Mouse (Mus musculus): ENCODE measurements around the gene Ddx49.

Ddx49 gene

DNA sequence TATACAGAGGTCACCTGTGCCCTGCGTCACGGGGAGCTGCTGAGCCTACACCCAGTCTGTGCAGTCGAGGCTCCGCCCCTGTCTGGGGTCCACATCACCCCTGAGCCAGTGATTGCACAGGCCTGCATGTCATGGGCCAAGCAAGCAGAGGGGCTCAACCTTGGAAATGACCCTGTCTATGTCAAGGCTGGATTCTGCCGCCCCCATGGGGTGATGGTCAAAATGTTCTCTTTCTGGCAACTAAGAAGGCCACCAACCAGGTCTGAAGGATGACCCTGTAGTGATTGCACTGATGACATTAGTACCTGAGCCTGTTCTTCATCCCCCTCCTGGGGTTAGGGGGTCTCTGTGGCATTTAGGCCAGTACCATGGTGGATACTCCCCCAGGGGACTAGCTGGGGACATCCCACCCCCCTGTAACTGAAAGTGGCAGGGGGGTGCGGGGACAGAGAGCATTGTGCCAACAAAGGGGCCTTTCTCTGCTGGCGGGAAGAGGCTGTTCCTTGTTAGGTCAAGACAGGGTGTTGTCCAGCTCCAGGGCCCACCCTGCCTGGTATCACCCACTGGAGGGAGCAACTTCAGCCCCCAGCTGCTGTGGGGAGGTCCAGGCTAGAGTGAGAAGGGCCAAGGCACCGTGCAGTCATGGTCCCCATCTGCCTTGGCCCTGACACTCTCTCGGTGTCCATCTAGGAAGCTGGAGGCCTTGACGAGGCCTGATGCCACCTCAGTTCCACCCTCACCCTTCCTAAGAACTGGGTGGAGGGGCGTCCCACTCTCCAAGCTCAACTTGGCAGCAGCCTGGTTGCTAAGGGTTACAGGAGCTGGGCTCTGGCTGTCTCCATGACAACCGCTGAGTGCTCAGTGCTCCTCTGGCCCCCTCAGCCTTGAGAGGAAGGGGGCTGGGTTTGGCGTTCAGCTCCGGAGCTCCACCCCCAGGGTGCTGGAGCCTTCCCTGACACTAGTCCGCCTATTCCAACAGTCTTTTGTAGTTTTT lies 14.5 kb upstream of the Ddx49 start:
- in situ Hi-C loops (cut with MboI, MseI) = no loop called here

DNA sequence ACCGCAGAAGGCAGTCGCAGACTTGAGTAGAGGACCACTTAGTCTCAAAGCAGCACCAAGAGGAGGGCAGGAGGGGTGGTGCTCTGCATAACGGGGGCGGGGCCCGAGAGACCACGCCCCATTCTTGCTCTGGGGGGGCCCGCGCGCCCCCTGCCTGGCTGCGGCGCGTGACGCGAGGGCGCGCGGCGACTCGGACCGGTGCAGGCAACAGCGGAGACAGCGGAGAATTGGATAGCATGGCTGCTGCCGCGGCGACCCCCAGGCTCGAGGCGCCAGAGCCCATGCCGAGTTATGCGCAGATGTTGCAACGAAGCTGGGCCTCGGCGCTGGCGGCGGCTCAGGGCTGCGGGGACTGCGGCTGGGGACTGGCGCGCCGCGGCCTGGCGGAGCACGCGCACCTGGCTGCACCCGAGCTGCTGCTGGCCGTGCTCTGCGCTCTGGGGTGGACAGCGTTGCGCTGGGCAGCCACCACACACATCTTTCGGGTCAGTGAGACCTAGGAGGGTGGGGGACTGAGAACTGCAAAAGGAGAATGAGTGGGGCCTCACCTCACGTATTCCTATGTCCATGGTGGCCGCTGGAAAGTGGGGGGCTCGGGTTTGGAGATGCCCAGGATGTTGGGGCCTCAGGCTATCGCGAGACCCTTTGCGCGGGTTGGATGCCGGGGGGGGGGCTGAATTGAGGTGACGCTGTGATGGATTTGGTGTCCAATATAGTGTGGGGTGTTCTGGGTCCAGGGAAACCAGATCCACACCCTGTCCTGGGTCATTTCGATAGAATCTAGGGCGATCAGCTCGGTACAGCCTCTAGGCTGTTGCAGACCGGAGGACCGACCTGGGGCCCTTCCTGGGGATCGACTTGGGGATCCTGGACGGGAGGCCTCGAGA lies 13.6 kb upstream of the Ddx49 start, which contains the start of gene Cers1:
TSS of gene Cers1 (plus strand) at position 152 of the 887 bp plus-strand sequence.
- in situ Hi-C loops (cut with MboI, MseI) = no loop called here

DNA sequence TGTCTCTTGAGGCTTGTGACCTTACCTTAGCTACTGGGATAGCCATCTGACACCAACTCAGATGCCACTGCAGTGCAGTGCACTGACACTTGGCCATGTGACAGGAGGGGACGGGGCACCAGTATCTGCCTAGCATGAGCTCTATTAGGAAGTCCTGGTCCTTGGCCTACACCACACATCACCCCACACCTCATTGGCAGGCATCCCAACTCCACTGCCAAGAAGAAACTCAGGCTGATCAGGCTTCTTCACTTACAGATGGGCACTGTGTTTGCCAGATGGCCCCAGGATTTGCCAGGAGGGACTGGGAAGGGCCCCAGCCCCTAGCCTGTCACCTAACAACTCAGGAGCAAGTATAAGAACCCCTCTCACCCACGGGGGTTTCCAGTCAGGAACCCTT lies 11.1 kb upstream of the Ddx49 start:
- in situ Hi-C loops (cut with MboI, MseI) = no loop called here

DNA sequence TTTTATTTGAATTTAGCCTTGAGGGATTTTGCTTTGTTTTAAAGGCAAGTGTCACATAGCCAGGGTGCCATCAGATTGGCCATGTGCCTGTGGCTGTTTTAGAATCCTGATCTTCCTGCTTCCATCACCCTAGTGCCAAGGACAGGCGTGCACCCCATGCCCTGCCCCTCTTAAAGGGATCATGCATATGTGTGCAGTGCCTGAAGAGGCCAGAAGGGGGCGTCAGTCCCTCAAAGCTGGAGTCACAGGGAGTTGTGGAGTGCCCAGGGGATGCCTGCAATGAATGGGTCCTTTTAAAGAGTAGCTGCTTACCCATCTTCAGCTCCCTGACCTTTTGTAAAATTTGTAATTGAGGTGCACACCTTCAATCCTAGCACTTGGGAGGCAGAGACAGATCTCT lies 7.0 kb upstream of the Ddx49 start:
- in situ Hi-C loops (cut with MboI, MseI) = no loop called here

DNA sequence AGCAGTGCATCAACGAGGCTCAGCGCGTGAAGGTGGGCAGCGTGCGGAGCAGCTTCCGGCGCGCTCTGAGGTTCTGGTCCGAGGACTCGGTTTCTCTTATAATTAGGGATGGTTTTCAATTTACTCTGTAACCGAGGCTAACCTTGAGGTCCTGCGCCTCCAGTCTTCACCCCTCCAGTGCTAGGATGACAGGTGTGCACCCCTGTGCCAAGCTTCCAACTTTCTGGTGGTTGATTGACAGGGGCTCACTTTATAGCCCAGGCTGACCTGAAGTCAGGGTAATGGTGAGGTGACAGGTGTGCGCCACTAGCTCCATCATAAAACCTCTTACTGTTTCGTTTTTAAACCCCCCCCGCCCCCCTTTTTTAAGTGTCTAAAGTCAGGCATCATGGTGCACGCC lies 612 bp upstream of the Ddx49 start:
- in situ Hi-C loops (cut with MboI, MseI) = no loop called here

DNA sequence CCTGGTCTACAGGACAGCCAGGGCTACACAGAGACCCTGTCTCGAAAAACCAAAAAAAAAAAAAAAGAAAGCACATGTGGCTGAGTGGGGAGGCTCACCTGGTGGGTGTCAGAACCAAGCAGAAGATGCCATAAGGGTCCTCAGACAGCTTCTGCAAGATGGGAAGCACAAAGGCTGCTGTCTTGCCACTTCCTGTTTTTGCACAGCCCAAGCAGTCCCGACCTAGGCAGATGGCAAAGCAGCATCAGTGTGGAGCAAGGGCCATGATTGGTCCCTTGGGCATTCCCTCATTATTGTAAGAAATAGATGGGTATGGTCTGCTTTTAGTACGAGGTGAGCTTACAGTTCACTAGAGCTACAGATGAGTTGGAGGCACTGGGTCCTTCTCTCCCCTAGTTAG lies 1.4 kb downstream of the Ddx49 start:
- in situ Hi-C loops (cut with MboI, MseI) = no loop called here

DNA sequence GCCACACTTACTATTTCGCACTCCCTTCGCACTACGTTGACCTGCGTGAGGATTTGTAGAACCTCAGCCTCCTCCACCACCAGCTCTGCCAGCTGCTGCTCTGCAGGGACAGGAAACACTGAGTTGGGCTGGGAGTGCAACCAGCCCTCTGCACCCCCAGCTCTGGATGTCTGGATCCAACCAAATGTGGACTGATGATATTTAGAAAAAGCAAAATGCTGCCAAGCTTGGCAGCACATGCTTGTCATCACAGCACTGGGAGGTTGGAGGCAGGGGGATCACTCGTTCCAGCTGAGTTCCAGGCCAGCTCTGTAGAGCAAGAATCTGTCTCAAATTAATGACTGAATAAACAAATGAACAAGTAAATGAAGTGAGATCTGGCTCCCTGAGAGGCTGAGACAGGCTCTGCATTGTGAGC lies 8.3 kb downstream of the Ddx49 start:
- in situ Hi-C loops (cut with MboI, MseI) = no loop called here

DNA sequence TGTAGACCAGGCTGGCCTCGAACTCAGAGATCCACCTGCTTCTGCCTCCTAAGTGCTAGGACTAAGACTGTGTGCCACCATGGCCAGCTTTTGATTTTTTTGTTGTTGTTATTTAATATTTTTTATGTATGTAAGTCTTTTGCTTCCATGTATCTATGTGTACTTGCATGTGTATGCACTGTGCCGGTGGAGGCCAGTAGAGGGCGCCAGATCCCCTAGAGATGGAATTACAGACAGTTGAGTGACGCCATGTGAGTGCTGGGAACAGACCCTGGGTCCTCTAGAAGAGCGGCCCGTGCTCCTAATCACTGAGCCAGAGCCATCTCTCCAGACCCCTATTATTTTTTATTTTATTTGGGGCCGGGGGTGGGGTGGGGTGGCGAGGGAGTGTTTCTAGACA lies 15.6 kb downstream of the Ddx49 start:
- in situ Hi-C loops (cut with MboI, MseI) = no loop called here

DNA sequence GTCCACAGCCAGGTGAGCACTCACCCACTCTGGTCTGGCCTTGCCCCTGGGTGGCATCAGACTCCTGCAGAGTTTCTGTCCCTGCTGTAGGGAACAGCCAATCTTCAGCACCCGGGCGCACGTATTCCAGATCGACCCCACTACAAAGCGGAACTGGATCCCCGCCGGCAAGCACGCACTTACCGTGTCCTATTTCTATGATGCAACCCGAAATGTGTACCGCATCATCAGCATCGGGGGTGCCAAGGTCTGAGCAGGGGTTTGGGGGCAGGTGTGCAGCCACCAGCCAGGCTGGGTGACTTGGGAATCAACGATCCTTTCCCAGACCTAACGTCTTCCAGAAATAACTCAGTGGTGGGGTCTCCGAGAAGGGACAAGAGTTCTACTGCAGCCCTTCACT lies 17.0 kb downstream of the Ddx49 start:
- in situ Hi-C loops (cut with MboI, MseI) = no loop called here

DNA sequence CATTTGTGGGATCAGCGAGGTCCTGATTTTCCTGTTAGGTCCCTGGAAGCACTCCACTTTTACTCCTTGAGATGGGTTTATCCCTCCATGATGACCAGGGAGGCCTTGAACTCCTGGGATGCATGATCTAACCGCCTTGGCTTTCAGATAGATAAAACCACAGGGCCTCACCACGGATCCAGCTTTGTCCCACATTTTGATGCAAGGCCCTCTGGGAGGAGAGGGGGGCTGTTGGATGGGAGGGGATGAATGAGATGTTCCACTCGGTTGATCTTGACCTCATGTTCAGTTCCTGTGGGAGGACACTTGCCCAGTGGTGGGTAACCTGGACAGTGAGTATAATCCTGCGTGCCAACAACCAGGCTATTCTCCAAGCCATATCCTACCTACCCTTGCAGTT lies 17.9 kb downstream of the Ddx49 start:
- in situ Hi-C loops (cut with MboI, MseI) = no loop called here

DNA sequence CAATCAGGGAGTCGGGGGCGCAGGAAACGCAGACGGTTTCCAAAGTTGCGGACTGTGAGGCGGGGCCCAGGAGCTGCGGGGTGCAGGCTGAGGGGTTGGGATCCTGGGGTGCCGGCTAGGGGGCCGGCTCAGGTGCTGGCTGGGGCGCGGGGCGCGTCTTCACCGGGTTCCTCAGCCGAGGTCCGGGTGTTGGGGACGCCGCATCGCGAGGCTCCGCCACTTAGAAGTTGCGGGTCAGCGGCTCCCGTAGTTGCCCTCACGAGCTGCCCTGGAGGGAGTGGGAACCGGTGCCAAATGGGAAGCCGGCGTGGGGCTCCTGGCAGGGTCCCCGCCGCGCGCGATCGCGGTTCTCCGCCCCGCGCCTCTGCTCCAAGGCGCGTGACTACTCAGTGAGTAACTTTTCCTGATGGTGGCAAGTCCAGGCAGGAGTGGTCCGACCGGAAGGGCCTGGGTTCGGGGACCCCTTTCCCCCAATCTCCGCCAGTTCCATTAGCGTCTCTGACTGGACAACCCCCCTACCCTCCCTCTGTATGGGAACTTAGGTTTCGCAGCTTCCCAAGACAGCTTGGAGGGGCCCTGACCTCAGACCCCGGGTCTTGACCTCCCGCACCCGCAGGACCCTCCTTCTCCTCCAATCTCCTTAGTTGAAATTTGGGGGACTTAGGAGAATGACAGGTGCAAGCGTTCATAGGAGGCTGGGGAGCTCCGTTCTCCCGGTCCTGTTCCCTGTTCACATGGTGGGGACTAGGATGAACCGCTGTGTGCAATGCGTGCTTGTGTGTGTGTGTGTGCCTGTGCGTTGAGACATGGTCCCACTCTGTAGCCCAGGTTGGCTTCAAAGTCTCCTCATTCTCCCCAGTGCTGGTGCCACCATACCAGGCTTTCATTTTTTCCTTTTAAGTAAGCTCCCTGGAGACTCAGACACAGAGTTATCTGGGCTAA lies 18.9 kb downstream of the Ddx49 start:
- in situ Hi-C loops (cut with MboI, MseI) = no loop called here

DNA sequence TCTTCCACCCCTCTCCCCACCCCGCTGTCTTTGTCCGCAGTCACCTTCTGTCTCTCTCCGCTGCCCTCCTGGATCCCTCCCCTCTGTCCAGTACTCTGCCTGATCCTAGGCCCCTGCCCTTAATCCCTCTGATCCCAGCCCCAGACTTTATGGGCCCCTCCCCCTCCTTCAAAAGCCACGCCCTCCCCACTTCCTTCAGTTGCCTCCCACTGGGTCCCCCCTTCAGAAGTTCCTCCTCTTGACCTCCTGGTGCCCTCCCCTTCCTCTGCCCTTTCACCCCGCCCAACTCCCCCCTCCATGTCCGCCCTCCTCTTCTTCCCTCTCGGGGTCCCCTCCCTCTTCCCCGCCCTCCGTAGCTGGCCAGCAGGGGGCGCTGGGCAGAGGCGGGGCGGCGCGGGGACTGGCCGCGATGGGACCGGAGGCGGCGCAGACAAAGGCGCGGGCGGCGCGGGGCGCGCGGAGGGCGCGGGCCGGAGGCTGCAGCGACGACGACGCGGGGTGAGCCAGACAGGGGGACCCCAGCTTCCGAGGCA lies 19.6 kb downstream of the Ddx49 start, which contains the start of gene Homer3:
TSS of gene Homer3 (plus strand) at position 225 of the 533 bp plus-strand sequence.
- in situ Hi-C loops (cut with MboI, MseI) = no loop called here

DNA sequence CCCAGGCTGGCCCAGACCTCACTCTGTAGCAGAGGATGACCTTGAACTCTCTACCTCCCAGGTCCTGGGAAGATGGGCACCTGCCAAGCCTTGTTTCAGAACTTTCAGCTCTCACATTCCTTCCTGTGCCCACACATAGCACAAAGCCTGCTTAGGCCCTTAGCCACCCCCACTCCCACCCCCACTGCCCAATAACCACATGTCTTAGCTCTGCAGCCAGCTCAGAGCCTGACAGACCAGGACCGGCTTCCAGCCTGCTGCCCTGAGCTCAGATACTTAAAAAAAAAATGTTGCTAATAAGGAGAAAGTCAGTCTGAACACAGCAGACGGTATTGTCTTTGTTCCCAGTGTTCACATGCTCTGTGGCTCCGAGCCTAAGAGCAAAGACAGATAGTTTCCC lies 21.3 kb downstream of the Ddx49 start:
- in situ Hi-C loops (cut with MboI, MseI) = no loop called here

DNA sequence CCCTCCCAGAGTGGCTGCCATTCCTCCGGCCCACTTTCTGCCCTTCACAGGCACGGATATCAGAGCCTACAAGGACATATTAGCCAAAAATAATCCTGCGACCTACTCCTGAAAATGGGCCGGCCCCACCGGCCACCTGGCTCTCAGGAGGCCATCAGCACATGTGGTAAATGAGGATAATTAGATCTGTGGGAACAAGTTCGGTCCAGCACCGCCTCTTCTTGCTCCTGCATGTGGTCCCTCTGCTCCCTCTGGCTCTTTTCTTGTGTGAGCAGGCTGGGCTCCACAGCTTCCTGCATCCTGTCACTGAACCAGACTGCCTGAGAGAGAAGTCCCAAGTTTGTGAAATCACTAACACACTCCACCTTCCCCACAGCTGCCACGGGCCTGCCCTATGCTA lies 23.0 kb downstream of the Ddx49 start:
- in situ Hi-C loops (cut with MboI, MseI) = no loop called here

DNA sequence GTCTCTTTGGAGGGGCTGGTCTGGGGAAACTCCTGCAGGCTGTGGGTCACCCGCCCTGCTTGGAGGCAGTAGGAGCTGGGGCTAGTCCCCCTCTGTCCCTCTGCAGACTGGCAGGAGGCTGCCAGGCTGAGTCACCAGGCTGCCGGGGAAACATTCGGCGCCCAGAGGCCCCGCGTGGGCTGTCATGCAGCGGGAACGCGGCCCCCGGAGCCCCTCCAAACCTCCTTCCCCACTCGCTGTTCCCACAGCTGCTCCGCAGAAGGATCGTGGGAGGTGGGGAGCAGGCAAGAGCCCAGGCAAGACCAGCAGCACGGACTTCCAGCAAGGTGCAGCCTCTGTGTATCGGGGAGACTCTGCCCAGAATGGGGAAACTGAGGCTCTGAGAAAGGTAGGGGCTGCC lies 24.1 kb downstream of the Ddx49 start:
- in situ Hi-C loops (cut with MboI, MseI) = no loop called here

DNA sequence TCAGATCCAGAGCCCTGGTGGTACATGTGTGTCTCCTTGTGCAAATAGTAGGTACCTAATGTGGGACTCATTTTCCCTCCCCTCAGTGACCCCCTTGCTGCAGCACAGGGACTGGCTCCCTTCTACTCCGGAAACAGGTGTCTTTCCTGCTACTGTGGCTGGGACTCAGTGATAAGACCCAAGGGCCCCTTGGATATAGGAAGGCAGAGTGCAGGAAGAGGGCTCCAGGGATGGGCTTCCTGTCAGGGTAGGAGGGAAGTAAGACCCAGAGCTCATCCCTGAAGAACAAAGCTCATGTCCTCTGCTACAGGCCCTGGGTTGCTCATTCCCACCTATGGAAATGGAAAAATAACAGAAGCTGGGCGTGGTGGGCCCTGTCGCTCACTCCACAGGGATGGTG lies 25.8 kb downstream of the Ddx49 start:
- in situ Hi-C loops (cut with MboI, MseI) = no loop called here

DNA sequence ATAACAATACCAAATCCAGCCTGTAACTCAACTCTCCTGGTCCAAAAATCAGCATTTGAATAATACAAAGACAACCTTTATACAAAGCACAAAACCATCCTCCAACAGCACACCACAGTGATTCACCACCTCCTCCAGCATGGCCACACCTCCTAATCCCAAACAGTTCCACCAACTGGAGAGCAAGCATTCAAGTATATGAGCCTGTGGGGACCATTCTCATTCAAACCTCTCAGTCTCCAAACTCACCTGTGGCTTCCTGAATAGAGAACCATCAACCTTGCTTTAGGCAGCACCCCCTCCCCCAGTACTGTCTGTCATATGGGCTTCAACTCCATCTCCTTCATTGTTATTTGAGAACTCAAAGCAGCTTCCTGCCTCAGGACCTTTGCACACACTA lies 27.9 kb downstream of the Ddx49 start:
- in situ Hi-C loops (cut with MboI, MseI) = no loop called here

DNA sequence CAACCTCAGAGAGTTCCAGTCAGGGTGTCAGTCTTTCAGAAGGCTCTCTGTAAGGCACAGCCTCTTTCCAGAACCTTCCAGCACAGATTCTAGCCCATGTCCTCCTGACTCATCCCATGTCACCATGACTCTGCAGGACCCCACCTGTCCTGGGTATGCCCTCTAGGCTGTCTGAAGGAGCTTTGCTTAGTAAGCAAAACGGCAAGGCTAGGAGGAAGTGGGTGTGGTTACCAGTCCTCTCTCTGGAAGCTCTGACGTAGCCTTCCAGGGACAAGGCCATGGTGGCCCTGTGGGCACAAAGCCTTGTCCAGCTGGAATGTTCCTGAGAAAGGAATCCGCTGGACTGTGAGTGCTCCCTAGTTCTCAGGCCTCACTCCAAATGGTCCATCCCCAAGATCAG lies 29.3 kb downstream of the Ddx49 start:
- in situ Hi-C loops (cut with MboI, MseI) = no loop called here

DNA sequence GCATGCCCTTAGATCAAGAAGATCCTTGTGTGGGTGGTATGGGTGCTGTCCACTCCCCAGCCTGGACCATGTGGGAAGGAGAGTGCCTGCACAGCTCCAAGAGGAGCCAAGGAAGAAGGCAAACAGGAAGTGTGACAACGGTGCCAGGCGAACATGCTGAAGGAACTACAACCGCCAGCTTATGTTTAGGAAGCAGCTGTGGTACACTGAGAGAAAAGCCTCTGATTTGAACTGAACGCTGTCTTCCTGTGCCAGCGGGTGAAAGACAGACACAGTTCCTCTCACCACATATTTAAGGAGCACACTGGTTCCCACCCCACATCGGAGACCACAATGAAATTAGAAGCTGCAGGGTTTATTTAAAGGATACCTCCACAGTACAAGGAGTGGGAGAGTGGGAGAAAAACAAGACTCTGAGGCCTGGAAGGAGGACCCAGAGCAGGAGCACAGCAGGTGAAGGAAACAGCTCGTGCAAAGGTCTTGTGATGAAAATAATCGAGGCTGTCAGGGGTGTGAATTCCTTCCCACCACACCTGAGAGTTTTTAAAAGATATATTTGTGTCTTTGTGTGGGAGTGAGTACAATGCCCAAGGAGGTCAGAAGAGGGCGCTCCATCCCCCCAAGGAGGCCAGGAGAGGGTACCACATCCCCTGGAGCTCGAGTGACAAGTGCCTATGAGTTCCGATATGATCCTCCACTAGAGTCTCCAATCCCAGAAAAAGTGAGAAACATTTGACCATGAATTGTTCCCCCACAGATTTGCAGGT lies 33.3 kb downstream of the Ddx49 start:
- in situ Hi-C loops (cut with MboI, MseI) = no loop called here

DNA sequence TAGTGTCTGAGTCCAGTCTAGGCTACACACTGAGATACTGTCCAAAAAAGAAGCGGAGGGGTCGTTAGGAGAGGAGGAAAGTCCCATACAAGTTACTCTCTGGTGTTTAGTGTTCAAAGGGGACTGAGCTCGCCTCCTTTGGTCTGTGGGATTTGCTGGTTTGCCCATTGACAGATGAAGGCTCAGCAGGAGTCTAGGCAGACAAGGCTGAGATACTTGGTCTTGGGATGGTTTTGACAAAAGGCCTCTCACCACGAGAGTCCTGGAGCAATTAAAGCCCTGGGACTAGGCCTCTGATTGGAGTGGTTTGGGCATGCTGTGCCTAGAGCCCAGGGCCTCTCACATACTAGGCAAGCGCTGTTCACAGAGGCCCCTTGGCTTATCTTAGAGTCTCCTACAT lies 34.0 kb downstream of the Ddx49 start:
- in situ Hi-C loops (cut with MboI, MseI) = no loop called here

Measured in T-helper 1 cell (primary cell).